Mouse (Mus musculus) CH12F3 (cell line): ENCODE results near the gene Npc1l1.

ENCODE experiments used
- in situ Hi-C: fragments of 300-500 bp; cut with MboI; formaldehyde crosslinking; loops from 2 replicates; pipeline ENCODE4 v1.14.3; 2020; ENCODE audit warnings: low sequenced_read_pairs

Npc1l1 gene

GRCm38 (mm10) chr11:6164781-6165180 is 65.2 kb downstream of the Npc1l1 start:
- in situ Hi-C loops, result loop anchor here (5.0 kb wide), 1 partner anchor 1692 kb away; no protein-coding TSS in a partner anchor

- in situ Hi-C loops, result no loop called here
Observed at GRCm38 (mm10) chr11:6163706-6164105, 66.2 kb downstream of the Npc1l1 start.

GRCm38 (mm10) chr11:6163062-6163461 is 66.9 kb downstream of the Npc1l1 start:
- in situ Hi-C loops, result no loop called here

GRCm38 (mm10) chr11:6161549-6161948 is 68.4 kb downstream of the Npc1l1 start:
- in situ Hi-C loops, result no loop called here
